Mouse (Mus musculus) megakaryocyte, adult 5-6 weeks (primary cell): Measurements from ENCODE around the gene Mvb12b. TPM values are rescaled to one million over a fixed set of nuclear protein-coding genes. Genes with fewer than 3 reads are reported as not detected.

Experiments
- ATAC-seq: 2 replicates; pipeline ENCODE4 v1.8.0; 2016; ENCODE audit warnings: mild to moderate bottlenecking, inconsistent platforms; ENCODE audit not compliant: poor library complexity, severe bottlenecking
- total RNA-seq, 2 experiments: library from RNA; stranded (forward) in 1 of 2; stranded (reverse) in 1 of 2; fragments of 153-499, 151-499 nt in 1 of 2; fragments of 221-1000, 200-1000 nt in 1 of 2; gene quantifications; 2 replicates each; pipeline versions ENCODE4 v1.2.3 to v1.2.4; 2015 to 2017

Mvb12b gene
- total RNA-seq (2015) (22.2 and 23.9 TPM in 2 replicates), total RNA-seq (2017) (9.5 and 10.1 TPM in 2 replicates)

DNA sequence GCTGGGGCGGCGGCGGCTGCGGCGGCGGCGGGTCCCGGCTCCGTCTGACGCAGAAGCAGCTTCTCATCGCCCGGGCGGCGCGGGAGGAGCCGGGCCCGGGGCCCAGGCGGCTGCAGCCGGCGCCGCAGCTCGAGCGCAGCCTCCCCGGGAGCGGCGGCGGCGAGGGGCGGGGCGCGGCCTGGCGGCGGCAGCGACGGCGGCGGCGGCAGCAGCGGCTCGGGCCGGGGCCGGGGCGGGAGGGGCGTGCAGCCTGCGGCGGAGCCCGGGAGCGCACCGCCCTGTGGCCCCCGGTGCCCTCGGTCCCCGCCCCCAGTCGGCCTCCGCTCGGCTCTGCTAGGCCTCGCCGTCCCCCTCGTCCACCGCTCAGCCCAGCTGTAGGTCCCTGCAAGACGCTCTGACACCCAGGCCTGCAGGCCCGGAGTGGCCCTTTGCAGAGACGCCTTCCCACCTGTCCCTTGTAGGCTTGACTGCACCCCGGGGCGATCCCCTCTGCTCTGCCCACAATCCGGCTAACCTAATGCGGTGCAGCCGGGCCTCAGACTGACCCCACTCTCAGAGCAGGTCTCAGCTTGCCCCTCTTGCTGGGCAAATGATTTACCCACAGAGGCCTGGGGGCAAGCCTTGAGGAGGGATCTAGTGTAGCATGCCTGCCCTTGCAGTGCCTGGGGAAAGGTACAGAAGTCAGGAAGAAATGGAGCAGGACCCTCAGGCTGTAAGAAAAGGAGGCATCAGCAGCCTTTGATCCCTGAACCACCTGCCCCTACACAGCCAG lies at the start of gene Mvb12b:
Gene Mvb12b (minus strand): TSS at position 619 of the 772 bp plus-strand sequence.
- ATAC-seq: peak; percentile 59

DNA sequence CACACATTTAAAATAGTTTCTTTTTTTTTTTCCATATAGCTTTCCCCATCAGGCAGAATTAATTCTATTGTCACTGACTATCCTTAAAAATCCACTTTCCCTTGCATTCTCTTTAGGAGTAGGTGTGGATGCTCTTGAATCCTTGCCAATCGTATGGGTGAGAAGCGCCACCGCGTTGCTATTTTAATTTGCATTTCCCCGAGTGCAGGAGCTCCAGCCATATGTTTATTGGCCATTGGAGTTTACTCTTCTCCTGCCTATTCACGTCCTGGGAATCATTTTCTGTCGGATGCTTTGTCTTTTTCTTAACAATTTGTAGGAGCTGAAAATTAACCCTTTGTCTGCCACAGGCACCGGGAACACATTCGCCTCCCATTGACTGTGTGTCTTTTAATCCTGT lies 48.0 kb upstream of the Mvb12b start:
- no peak for ATAC-seq

DNA sequence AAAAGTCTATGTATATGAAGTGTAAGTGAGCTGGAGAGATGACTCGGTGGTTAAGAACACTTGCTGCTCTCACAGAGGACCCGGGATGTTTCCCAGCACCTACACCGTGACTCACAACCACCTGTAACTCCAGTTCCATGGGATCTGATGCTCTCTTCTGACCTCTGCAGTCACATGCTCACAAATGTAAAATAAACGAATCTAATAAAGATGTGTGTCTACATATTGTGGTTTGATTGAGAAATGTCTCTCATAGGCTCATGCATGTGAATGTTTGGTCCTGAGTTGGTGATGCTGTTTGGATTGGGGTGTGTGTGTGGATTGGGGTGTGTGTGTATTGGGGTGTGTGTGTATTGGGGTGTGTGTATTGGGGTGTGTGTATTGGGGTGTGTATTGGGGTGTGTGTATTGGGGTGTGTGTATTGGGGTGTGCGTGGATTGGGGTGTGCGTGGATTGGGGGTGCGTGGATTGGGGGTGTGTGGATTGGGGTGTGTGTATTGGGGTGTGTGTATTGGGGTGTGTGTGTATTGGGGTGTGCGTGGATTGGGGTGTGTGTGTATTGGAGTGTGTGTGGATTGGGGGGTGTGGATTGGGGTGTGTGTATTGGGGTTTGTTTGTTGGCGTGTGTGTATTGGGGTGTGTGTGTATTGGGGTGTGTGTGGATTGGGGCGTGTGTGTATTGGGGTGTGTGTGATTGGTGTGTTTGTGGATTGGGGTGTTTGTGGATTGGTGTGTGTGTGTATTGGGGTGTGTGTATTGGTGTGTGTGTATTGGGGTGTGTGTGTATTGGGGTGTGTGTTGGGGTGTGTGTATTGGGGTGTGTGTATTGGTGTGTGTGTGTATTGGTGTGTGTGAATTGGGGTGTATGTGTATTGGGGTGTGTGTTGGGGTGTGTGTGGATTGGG lies 46.1 kb upstream of the Mvb12b start:
- no peak for ATAC-seq

DNA sequence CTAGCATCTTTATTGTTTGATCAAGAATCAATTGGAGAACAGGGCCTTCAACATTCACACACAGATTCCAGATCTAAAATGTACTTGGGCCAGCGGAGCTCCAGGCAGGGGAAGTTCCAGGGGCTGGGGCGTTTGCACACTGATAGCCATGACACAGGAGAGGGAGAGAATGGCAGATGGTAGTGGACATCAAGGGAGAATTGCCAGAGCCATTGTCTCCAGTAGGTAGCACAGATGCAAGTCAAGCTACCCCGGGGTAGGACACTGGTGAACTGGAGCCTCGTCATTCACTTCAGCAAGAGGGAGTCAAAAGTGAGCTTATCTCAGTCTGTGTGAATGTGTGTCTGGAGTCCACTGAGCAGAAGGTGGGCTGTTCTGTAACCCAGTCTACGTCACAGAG lies 43.4 kb upstream of the Mvb12b start:
- ATAC-seq: no peak

DNA sequence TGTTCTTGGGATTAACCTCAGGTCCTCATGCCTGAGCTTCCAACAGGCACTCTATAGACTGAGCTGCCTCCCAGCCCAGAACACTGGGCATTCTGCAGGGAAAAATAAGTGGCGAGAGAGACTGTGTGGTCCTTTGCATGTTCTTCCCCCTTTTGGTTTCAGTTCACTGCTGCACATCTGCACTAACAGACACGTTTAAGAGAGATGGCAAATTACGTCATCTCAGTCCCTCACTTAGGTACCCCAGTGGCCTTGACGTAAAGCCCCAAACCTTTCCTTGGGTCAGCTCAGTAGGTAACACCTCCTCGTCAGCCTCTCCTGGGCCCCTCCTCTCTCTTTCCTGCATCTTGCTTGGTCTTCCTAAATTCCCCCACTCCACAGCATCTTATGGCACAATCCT lies 37.5 kb upstream of the Mvb12b start:
- ATAC-seq: peak; percentile 33; the same call in 1 of the 2 replicates

DNA sequence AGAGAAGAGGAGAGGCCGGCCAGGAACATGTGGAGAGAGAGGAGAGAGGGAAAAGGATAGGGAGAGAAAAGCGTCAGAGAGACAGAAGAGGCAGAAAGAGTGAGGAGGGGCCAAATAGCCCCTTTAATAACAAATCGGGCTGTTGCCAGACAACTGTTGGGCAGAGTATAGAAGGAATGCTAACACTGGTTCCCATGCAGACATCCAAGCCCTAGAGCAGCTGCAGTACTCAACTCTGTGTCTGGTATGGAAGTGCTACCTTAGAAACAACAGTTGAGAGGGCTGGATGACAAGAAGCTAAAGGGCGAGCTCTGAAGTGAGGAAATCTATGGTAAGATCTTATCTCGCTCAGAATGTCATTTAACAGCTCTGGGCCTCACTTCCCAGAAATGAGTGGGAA lies 35.7 kb upstream of the Mvb12b start:
- no peak for ATAC-seq

DNA sequence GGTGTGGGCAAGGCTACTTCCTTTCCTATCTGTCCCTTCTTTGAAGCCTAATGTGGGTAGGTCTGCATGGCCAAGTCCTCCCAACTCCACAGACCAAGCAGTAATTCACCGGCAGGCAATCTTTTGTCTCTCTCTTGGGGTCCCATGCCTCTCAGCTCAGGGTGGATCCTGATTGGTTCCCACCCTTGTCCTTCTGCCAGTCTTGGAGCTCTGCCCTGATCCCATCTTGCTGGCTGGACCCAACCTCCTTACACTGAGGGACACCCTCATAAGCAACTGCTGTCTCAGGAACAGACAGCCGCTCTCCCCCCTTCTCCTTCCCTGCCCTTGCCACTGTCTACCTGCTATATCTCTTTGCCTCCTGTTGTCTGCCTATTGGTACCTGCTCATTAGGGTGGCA lies 34.7 kb upstream of the Mvb12b start:
- ATAC-seq: no peak

DNA sequence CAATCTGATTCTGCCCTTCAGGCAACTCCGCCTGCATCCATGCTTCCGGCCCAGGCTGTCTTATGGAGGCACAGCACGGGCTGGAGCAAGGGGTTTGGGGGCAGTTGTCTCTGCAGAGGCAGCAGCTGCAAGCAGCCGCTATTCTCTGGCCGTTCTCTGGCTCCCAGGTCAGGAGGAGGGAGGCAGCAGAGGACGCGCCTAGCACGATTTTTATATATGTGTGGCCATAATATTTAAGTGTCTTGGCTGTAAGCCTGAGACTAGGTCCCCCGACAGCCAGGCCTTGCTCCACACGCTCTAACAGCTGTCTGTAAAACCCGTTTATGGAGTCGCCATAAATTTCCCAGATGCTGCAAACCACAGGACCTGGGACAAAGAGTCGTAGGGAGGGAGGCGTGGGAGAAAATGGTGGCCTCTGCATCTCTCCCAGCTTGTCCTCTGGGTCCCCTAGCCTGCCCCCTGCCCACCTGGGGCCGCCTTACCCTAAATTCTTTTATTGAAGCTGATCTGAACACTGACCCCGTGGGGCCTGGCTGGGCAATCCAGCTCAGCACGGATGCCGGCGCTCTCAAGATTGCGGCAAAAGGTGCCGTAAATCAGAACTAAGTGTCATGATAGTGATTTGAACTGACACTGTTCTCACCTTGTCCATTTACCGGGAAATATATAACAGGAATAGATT lies 32.3 kb upstream of the Mvb12b start:
- ATAC-seq: no peak

DNA sequence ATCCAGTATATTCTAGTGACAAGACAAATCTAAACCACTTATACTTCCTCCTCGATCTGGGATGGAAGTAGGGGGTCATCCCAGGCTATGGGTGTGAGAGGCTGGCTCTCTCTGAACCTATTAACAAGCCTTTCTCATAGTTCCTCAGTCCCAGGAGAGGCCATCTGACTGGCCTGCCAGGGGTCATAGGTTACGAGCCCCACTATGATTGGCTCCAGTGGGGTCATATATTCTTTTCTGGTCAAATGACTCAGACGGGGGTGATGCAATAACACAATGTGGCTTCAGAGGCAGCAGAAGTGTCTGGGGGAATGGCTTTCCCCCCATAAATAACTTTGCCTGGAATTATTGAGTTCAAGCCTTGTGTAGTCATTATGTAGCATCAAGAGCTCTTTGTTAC lies 31.1 kb upstream of the Mvb12b start:
- peak; percentile 80 for ATAC-seq

DNA sequence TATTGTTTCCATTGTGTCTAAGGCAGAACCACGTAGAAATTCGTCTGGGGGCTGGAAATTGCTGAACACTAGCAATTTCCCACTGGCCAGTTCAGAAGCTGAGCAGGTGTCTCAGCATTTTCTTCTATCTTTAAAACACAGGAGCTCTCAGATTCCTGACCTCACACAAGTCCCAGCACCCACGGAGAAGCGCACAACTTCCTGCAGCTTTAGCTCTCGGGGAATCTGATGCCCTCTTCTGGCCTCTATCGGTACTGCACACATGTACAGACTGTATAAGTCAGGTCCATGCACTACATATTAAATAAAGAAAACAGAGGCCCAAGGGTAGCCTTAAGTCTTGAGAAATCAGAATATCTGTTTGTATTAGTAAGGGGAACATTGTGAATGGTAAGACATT lies 30.6 kb upstream of the Mvb12b start:
- ATAC-seq: peak; percentile 52; the same call in 1 of the 2 replicates

DNA sequence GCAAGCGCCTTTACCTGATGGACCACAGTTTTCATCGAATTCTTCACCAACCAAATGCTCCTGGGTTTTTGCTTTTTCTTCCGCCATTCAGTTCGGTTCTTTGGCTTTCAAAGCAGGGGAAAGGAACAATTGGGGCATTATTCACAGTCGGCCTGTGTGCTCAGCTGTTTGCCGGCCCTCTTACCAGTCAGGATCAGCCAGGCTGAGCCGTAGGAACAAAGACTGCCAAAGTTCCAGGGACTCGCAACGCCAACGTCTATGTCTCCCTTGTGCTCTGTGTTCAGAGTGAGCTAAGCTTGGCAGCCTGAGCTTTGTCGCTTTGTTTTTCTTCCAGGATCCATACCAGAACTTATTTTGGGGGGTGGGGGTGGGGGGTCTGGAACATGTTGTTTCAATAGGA lies 28.9 kb upstream of the Mvb12b start:
- ATAC-seq: no peak

DNA sequence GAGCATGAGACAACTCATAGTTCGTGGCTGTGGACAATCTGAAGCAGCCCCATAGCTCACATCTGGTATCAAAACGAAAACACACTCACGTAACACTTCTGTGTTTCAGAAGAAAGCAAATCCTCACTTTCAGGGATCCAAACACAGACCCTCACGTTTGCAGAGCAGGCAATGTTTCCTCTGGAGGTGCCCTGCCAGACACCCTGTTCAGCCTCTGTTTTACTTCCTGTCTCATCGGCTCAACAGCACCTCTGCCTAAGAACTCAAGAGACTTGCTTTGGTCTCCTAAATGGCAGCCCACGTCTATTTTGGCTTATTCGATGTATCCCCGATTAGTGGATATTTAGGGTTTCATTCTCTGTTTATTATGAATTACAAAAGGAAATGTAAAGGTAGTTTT lies 27.3 kb upstream of the Mvb12b start:
- no peak for ATAC-seq

DNA sequence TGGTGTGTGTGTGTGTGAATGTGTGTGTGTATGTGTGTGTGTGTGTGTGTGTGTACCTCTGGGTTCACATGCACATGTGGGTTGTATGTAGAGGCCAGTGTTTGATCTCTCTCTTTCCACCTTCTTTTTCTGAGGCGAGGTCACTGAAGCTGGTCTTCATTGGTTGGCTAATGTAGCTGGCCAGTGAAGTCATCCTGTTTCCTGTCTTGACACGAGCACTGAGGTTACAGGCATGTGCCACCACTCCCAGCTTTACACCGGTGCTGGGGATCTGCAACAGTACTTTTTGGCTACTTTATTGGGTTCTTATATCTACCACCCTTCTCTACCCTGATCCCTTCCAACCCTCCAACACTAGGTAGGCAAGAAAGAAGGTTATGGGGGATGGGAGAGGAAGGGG lies 26.6 kb upstream of the Mvb12b start:
- ATAC-seq: peak; percentile 48; the same call in 1 of the 2 replicates

DNA sequence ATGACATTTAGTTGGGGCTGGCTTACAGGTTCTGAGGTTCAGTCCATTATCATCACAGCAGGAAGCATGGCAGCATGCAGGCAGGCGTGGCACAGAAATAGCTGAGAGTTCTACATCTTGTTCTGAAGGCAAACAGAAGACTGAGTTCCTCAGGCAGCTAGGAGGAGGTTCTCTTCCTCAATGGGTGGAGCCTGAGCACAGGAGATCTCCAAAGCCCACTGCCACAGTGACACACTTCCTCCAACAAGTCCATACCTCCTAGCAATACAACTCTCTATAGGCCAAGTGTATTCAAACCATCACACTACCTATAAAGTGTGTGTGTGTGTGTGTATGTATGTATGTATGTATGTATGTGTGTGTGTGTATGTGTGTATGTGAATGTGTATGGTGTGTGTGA lies 25.9 kb upstream of the Mvb12b start:
- peak; percentile 80 for ATAC-seq

DNA sequence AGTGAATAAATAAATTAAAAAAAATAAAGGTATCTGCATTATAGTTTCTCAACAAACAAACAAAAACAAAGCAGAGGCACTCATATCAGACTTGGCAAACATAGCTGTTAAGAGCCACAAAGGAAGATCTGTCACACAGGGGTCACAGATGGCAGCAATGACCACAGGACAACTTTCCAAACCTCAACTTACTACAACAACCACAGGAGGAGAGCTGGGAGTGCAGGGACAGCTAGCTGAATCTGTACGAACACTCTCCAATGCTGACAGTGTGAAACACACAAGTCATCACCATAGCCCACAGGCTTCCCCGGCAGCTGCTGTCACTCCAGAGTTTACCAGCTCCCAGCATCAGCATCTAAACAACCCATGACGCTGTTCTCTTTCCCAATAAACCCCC lies 25.0 kb upstream of the Mvb12b start:
- ATAC-seq: no peak

DNA sequence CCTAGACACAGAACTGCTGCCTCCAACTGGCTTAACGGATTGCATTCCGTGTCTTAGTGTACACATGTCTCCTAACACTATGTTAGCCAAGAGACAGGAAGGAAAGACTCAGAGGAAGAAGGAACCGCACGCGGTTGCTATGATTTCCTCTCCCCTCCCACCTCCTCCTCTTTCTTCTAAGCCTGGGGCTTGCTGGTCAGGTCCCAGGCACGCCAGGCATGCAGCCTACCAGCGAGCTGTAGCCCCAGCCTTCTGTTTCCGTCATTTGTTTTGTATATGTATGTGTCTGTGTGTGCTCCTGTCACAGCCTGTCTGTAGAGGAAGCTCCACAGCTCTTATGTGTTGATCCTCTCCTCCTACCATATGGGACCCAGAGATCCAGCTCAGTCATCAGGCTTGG lies 20.6 kb upstream of the Mvb12b start:
- ATAC-seq: peak; percentile 92

DNA sequence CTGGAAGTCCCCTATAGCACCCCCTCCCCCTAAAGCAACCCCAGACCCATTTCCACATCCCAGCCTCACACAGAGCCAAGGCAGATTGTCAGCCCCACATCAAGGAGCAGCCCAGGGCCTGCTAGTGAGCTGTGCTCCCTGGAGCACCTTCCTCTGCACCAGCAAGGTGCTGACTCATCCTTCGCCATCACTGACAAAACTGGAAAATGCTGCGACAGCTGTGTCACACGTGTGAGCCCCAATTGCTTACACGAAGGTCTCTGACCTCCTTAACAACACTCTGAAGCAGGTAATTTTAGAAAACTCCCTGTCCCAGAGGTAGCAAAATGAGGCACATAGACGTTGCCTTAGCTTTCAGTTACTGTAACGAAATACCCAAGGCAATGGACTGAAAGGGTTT lies 19.4 kb upstream of the Mvb12b start:
- ATAC-seq: no peak

DNA sequence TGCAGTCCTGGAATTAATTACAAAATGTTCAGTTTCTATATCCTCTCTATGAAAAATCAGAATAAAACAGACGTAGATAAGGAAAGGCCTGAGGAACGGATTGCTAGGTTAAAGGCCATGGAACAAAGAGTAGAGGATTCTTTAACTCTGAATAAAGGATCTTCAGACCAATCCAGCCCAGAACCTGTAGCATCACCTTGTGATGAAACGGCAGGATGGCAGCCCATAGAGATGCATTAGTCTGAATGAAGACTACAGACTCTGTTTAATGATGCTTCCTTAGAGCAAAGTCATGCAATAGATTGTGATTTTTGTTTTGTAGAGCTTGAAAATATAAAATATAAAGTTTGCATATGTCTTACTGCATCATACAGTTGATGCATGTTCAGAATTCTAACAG lies 8.1 kb upstream of the Mvb12b start:
- ATAC-seq: no peak

DNA sequence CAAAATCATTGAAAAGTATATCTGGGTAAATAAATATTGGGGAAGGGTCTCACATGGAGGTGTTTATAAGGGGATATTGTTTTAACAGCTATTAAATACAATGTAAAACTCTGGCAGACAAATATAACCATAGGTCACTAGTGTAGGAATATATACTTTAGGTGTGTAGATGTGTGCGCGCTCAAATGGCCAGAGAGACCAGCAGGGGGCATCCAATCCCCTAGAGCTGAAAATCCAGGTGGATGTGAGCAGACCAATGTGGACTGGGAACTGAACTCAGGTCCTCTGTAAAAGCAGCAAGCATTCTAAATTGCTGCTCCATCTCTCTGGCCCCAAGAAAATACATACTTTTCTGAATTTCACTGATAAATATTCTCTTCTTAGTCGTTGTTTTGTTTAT lies 5.4 kb upstream of the Mvb12b start:
- no peak for ATAC-seq

DNA sequence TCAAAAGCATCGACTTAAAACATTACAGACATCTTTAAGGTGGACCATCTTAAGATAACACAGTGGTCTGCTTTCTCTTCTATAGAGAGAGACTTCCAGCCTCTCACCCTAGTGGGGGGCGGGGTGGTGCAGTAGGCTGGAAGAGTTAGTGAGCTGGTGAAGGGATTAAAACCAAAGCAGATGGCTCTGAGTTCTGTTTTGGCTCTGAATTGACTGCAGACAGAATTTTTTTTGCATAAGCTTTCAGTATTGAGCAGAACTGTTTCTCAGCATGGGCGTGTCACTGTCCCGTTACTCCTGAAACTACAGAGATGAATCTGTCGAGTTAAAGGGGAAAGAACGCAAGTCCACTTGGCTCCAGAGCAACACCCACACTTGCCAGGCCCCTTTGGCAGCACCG lies 4.6 kb upstream of the Mvb12b start:
- no peak for ATAC-seq

DNA sequence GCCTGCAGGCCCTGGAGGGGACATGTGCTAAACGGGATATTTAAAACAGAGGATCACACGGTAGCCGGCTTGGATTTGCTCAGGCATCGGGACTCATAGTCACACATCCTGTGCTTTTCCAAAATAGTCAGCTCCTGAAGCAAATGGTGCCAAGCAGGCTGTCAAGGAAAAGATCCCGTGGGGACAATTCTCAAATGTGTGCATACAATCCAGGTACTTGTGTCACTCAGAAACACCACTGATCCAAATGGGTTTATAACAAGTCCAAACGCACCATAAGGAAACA lies 297 bp upstream of the Mvb12b start:
- ATAC-seq: no peak
